Mouse (Mus musculus) midbrain, embryonic 15.5 days (tissue): ENCODE data around the gene Syt7. TPM values are rescaled to one million over a fixed set of nuclear protein-coding genes. Genes with fewer than 3 reads are reported as not detected.
A peak's percentile ranks its signal among the peaks of the same experiment; 100 is the strongest.

Experiments
- ATAC-seq: fragments of 200-750 bp; cut with Nextera tagmentation; replicated peaks from 2 replicates; pipeline ENCODE4 v1.8.0; 2017; ENCODE audit warnings: moderate TSS enrichment
- H3K27ac ChIP-seq: fragments of 300-500 bp; sonication (generic); 2 replicates; pipeline ENCODE4 v1.5.1; 2015; ENCODE audit warnings: mild to moderate bottlenecking, inconsistent platforms
- H3K27me3 ChIP-seq: fragments of 300-500 bp; sonication (generic); replicated peaks from 2 replicates; pipeline ENCODE4 v1.6.1; 2015; ENCODE audit warnings: inconsistent platforms
- H3K36me3 ChIP-seq: fragments of 300-500 bp; sonication (generic); replicated peaks from 2 replicates; pipeline ENCODE4 v1.6.1; 2015; ENCODE audit warnings: inconsistent platforms
- H3K4me1 ChIP-seq: fragments of 300-500 bp; sonication (generic); 2 replicates; pipeline ENCODE4 v1.6.1; 2015; ENCODE audit warnings: inconsistent platforms
- H3K4me2 ChIP-seq: fragments of 300-500 bp; sonication (generic); 2 replicates; pipeline ENCODE4 v1.6.1; 2015; ENCODE audit warnings: inconsistent platforms, mild to moderate bottlenecking, moderate library complexity
- H3K4me3 ChIP-seq: fragments of 300-500 bp; sonication (generic); 2 replicates; pipeline ENCODE4 v1.5.1; 2015; ENCODE audit warnings: mild to moderate bottlenecking, inconsistent platforms
- H3K9ac ChIP-seq: fragments of 300-500 bp; sonication (generic); 2 replicates; pipeline ENCODE4 v1.6.1; 2015; ENCODE audit warnings: mild to moderate bottlenecking, inconsistent platforms
- H3K9me3 ChIP-seq: fragments of 300-500 bp; sonication (generic); 2 replicates; pipeline ENCODE4 v1.6.1; 2016; ENCODE audit warnings: inconsistent platforms
- WGBS: fragments of 180-500 bp; shearing (Covaris S2); methylation state at CpG from one replicate; pipeline ENCODE4 v1.1.7; 2015; ENCODE audit warnings: mixed read lengths; 5-methylcytosine and 5-hydroxymethylcytosine counted together
- polyA plus RNA-seq: library from polyadenylated mRNA; unstranded; fragments of >200 nt; fragmentation: Nextera tagmentation; extraction: Ambion mirVana; gene quantifications from 2 replicates; pipeline ENCODE4 v1.2.1, GENCODE M21; 2015

Gene Syt7
- polyA plus RNA-seq, 1 experiment from 2014 or later, result 21.0 TPM

- H3K9me3 ChIP-seq, result no peaks in the 10 kb centered on the region
- H3K9ac ChIP-seq, result no peak overlapping the region
- no peak overlapping the region for H3K27ac ChIP-seq
- no peak overlapping the region for H3K4me2 ChIP-seq
- no peak overlapping the region for H3K4me3 ChIP-seq
- 61% methylated on average over 4 of the region's 4 CpGs for WGBS
- no peaks in the 10 kb centered on the region for H3K36me3 ChIP-seq
- no peaks in the 10 kb centered on the region for H3K4me1 ChIP-seq
- no peaks in the 10 kb centered on the region for H3K27me3 ChIP-seq
- ATAC-seq, result no peak
These were observed 43.0 kb downstream of the Syt7 start for GRCm38 (mm10) chr19:10431841-10432240.

- Histone ChIP-seq H3K4me1 (no peaks in the 10 kb centered on the region), H3K27ac (no peak overlapping the region), H3K9ac (no peak overlapping the region), H3K27me3 (no peaks in the 10 kb centered on the region), H3K9me3 (no peaks in the 10 kb centered on the region), H3K4me2 (no peak overlapping the region), H3K4me3 (no peak overlapping the region), H3K36me3 (no peaks in the 10 kb centered on the region)
- 81% methylated on average over 7 of the region's 7 CpGs for WGBS
- no peak for ATAC-seq
These were observed 44.3 kb downstream of the Syt7 start for GRCm38 (mm10) chr19:10433225-10433624.

GRCm38 (mm10) chr19:10433879-10434540, 45.1 kb downstream of the Syt7 start:
- no peak for ATAC-seq
- no peaks in the 10 kb centered on the region for H3K4me1 ChIP-seq
- no peak overlapping the region for H3K4me2 ChIP-seq
- 66% methylated on average over 9 of the region's 9 CpGs for WGBS
- no peak overlapping the region for H3K27ac ChIP-seq
- no peak overlapping the region for H3K4me3 ChIP-seq
- H3K9ac ChIP-seq, result no peak overlapping the region
- H3K27me3 ChIP-seq, result no peaks in the 10 kb centered on the region
- H3K36me3 ChIP-seq, result no peaks in the 10 kb centered on the region
- H3K9me3 ChIP-seq, result no peaks in the 10 kb centered on the region

GRCm38 (mm10) chr19:10434927-10435326, 46.0 kb downstream of the Syt7 start:
- Histone ChIP-seq H3K4me3 (no peak overlapping the region), H3K9me3 (no peaks in the 10 kb centered on the region), H3K27me3 (no peaks in the 10 kb centered on the region), H3K27ac (no peak overlapping the region), H3K4me2 (no peak overlapping the region), H3K36me3 (0 out of 2 replicates have a peak, but pooled peaks cover 4% of the 10 kb centered on the region), H3K4me1 (no peaks in the 10 kb centered on the region), H3K9ac (no peak overlapping the region)
- no peak for ATAC-seq
- WGBS, result 82% methylated on average over 6 of the region's 6 CpGs

GRCm38 (mm10) chr19:10435908-10436307, 47.0 kb downstream of the Syt7 start:
- Histone ChIP-seq H3K27ac (no peak overlapping the region), H3K4me1 (no peaks in the 10 kb centered on the region), H3K9me3 (no peaks in the 10 kb centered on the region), H3K4me3 (no peak overlapping the region), H3K9ac (no peak overlapping the region), H3K36me3 (peaks cover 8% of the 10 kb centered on the region), H3K4me2 (no peak overlapping the region), H3K27me3 (no peaks in the 10 kb centered on the region)
- ATAC-seq, result peak; percentile 31; the same call in 1 of the 2 replicates
- WGBS, result 34% methylated on average over 3 of the region's 3 CpGs

- H3K9me3 ChIP-seq, result no peaks in the 10 kb centered on the region
- 29% methylated on average over 1 of the region's 1 CpGs for WGBS
- H3K36me3 ChIP-seq, result peaks cover 8% of the 10 kb centered on the region
- no peak overlapping the region for H3K4me2 ChIP-seq
- no peak overlapping the region for H3K9ac ChIP-seq
- H3K27me3 ChIP-seq, result no peaks in the 10 kb centered on the region
- H3K4me1 ChIP-seq, result no peaks in the 10 kb centered on the region
- no peak for ATAC-seq
- no peak overlapping the region for H3K27ac ChIP-seq
- no peak overlapping the region for H3K4me3 ChIP-seq
These were observed 47.8 kb downstream of the Syt7 start for GRCm38 (mm10) chr19:10436726-10437125.

- no peak overlapping the region for H3K27ac ChIP-seq
These were observed 48.6 kb downstream of the Syt7 start for GRCm38 (mm10) chr19:10437521-10437920.

GRCm38 (mm10) chr19:10444685-10445369, 55.9 kb downstream of the Syt7 start:
- H3K9ac ChIP-seq, result no peak overlapping the region
- no peaks in the 10 kb centered on the region for H3K4me1 ChIP-seq
- H3K4me3 ChIP-seq, result no peak overlapping the region
- no peaks in the 10 kb centered on the region for H3K9me3 ChIP-seq
- H3K4me2 ChIP-seq, result no peak overlapping the region
- ATAC-seq, result no peak
- 95% methylated on average over 15 of the region's 15 CpGs for WGBS
- no peaks in the 10 kb centered on the region for H3K27me3 ChIP-seq
- H3K36me3 ChIP-seq, result peaks cover 32% of the 10 kb centered on the region
- H3K27ac ChIP-seq, result no peak overlapping the region

More at GRCm38 (mm10) chr19:10437521-10437920, 48.6 kb downstream of the Syt7 start:
- Histone ChIP-seq H3K4me1 (no peaks in the 10 kb centered on the region), H3K27me3 (no peaks in the 10 kb centered on the region), H3K36me3 (peaks cover 8% of the 10 kb centered on the region), H3K9me3 (no peaks in the 10 kb centered on the region), H3K4me3 (no peak overlapping the region), H3K4me2 (no peak overlapping the region), H3K9ac (no peak overlapping the region)
- 70% methylated on average over 1 of the region's 1 CpGs for WGBS
- no peak for ATAC-seq

GRCm38 (mm10) chr19:10448275-10448674, 59.4 kb downstream of the Syt7 start:
- H3K9me3 ChIP-seq, result no peaks in the 10 kb centered on the region
- H3K27ac ChIP-seq, result no peak overlapping the region
- H3K9ac ChIP-seq, result no peak overlapping the region
- no peak overlapping the region for H3K4me2 ChIP-seq
- WGBS, result 94% methylated on average over 7 of the region's 7 CpGs
- H3K4me1 ChIP-seq, result no peaks in the 10 kb centered on the region
- ATAC-seq, result no peak
- peaks cover 27% of the 10 kb centered on the region for H3K36me3 ChIP-seq
- no peak overlapping the region for H3K4me3 ChIP-seq
- no peaks in the 10 kb centered on the region for H3K27me3 ChIP-seq

GRCm38 (mm10) chr19:10449190-10449589, 60.3 kb downstream of the Syt7 start:
- no peaks in the 10 kb centered on the region for H3K27me3 ChIP-seq
- no peak overlapping the region for H3K4me2 ChIP-seq
- H3K27ac ChIP-seq, result no peak overlapping the region
- H3K4me1 ChIP-seq, result no peaks in the 10 kb centered on the region
- H3K36me3 ChIP-seq, result peaks cover 23% of the 10 kb centered on the region; the same call in 1 of the 2 replicates
- H3K4me3 ChIP-seq, result no peak overlapping the region
- WGBS, result 70% methylated on average over 6 of the region's 6 CpGs
- no peak overlapping the region for H3K9ac ChIP-seq
- H3K9me3 ChIP-seq, result no peaks in the 10 kb centered on the region
- peak; percentile 14 for ATAC-seq

- Histone ChIP-seq H3K27ac (no peak overlapping the region), H3K4me3 (no peak overlapping the region), H3K4me2 (no peak overlapping the region), H3K4me1 (no peaks in the 10 kb centered on the region), H3K27me3 (0 out of 2 replicates have a peak, but pooled peaks cover under 1% of the 10 kb centered on the region), H3K36me3 (peaks cover 18% of the 10 kb centered on the region; the same call in 1 of the 2 replicates), H3K9ac (no peak overlapping the region), H3K9me3 (no peaks in the 10 kb centered on the region)
- ATAC-seq, result peak; percentile 45
- 7% methylated on average over 3 of the region's 3 CpGs for WGBS
These were observed 60.8 kb downstream of the Syt7 start for GRCm38 (mm10) chr19:10449708-10450107.

- 64% methylated on average over 4 of the region's 4 CpGs for WGBS
- Histone ChIP-seq H3K4me2 (peak overlapping the region; percentile 81; the same call in 1 of the 2 replicates), H3K27ac (no peak overlapping the region), H3K4me1 (peaks cover 26% of the 10 kb centered on the region), H3K4me3 (no peak overlapping the region), H3K9me3 (no peaks in the 10 kb centered on the region), H3K27me3 (peaks cover 40% of the 10 kb centered on the region), H3K36me3 (no peaks in the 10 kb centered on the region), H3K9ac (no peak overlapping the region)
- ATAC-seq, result no peak
These were observed 66.0 kb downstream of the Syt7 start for GRCm38 (mm10) chr19:10454718-10455436.
